Mouse (Mus musculus) Patski (cell line): Measurements from ENCODE around the gene Hist1h2ai. TPM values are rescaled to one million over a fixed set of nuclear protein-coding genes. Genes with fewer than 3 reads are reported as not detected.
"Not testable (repeated sequence)": the region's sequence is repeated elsewhere in the genome, so short reads cannot be mapped to it uniquely, and the experiment has no call there.

Experiments
- ATAC-seq: fragments of 100-300 bp; one replicate; pipeline ENCODE4 v1.8.0; 2021
- CTCF ChIA-PET: fragments of 350-600 bp; sonication (Branson Sonifier 250); formaldehyde crosslinking; loops from one replicate; lab custom pipeline; 2022; ENCODE audit warnings: inconsistent platforms; lab: Charles Lee
- POLR2A ChIA-PET: fragments of 350-600 bp; sonication (Branson Sonifier 250); formaldehyde crosslinking; loops from one replicate; lab custom pipeline; 2022; ENCODE audit warnings: antibody characterized with exemption, inconsistent platforms; lab: Charles Lee
- DNase-seq: peaks from one replicate; pipeline ENCODE4 v3.0.0-alpha.2; 2011; ENCODE audit warnings: low read depth, low spot score
- H3K27me3 ChIP-seq: fragments of 371-371 bp; one replicate; pipeline ENCODE4 v1.5.1; 2021
- CTCF ChIP-seq: fragments of 100-300 bp; IDR thresholded peaks from one replicate; pipeline ENCODE4 v1.5.1; 2021
- in situ Hi-C: fragments of 300-500 bp; cut with MboI; formaldehyde crosslinking; loops from 3 replicates; pipeline ENCODE4 v1.11.1; 2018; ENCODE audit warnings: low pct_unique_long_range_greater_than_20kb, mixed read lengths
- polyA plus RNA-seq: library from polyadenylated mRNA; unstranded; gene quantifications from one replicate; pipeline ENCODE4 v1.2.3, GENCODE M21; 2021

The Hist1h2ai gene
- polyA plus RNA-seq, 1 experiment from 2014 or later: not detected

DNA sequence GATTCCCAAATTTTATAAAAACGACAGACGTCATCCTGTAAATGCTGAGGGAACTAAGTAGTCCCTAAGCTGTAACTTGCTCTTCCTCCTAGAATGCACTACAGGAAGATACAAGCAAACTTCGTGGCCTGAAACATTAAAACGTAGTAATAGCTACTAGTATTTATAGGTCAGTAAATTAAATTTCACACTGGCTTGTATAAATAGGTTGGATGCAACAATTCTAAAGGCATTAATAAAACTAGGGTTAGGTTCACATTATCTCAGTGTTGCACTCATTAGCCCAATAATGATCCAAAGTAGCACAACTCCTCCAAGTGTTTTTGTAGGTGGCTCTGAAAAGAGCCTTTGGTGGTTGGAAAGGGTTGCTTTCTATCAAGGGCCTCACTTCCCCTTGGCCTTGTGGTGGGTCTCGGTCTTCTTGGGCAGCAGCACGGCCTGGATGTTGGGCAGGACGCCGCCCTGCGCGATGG, 36.9 kb downstream of the Hist1h2ai start:
- no peak for TF ChIP-seq CTCF
- H3K27me3 ChIP-seq: no peaks in the 10 kb centered on the region
- POLR2A ChIA-PET: interaction anchor here (0.6 to 2.2 kb wide), 3 partner anchors 18 to 31 kb away, joined by 4 to 8 read pairs (median 4); partner anchors contain the start of gene Hist1h1b
- no peak for DNase-seq
- CTCF ChIA-PET: interaction anchor here (1.5 kb wide), 1 partner anchor 33 kb away, joined by 5 read pairs; no protein-coding TSS in a partner anchor
- in situ Hi-C loops: no loop called here
- ATAC-seq: no peak

DNA sequence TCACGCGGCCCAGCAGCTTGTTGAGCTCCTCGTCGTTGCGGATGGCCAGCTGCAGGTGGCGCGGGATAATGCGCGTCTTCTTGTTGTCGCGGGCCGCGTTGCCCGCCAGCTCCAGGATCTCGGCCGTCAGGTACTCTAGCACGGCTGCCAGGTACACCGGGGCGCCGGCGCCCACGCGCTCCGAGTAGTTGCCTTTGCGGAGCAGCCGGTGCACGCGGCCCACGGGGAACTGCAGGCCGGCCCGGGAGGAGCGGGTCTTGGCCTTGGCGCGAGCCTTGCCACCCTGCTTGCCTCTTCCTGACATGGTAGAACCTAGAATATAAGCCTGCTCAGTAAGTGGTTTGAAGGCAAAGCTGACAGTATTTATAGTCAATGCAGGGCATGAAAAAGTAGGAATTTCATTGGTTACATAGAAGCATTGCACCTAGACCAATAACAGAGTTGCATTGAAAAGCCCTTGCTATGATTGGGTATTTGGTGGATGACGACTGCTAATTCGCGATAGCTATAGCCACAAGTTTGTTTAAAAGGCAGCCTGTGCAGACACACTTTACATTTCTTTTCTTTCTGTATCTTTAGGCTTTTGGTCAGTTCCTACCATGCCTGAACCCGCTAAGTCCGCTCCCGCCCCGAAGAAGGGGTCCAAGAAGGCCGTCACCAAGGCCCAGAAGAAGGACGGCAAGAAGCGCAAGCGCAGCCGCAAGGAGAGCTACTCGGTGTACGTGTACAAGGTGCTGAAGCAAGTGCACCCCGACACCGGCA, 37.5 kb downstream of the Hist1h2ai start, which contains the start of the genes Hist1h2ak and Hist1h2bn:
TSS of gene Hist1h2ak (minus strand) at position 304 of the 762 bp plus-strand sequence.
TSS of gene Hist1h2bn (plus strand) at position 600 of the 762 bp plus-strand sequence.
- peak; percentile 19 for TF ChIP-seq CTCF
- in situ Hi-C loops, H3K27me3 ChIP-seq, CTCF ChIA-PET: not testable (repeated sequence)
- peak; percentile 87 for DNase-seq
- peak; percentile 97 for ATAC-seq
- POLR2A ChIA-PET: interaction anchor here (0.6 to 2.2 kb wide), 3 partner anchors 17 to 31 kb away, joined by 4 to 8 read pairs (median 4); partner anchors contain the start of gene Hist1h1b

DNA sequence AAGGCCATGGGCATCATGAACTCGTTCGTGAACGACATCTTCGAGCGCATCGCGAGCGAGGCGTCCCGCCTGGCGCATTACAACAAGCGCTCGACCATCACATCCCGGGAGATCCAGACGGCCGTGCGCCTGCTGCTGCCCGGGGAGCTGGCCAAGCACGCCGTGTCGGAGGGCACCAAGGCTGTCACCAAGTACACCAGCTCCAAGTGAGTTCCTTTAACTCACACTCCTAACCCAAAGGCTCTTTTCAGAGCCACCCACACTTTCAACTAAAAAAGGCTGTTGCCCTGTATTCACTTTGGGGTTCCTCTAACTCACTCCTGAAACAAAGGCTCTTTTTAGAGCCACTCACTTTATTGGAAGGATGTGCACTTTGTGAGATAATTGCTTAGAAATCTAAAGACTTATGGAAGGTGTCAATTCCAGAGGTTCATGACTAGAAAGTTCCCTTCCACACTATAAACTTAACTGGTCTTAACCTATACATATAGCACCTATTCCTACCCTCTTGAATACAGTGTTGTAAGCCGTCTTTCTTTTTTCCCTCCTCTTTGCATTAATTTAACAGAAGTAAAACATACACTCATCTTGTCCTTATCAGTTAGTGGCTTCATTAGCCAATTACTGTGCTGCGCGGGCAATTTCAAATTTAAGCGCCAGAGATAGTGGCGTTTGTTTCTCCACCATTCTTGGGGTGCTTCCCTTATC, 38.2 kb downstream of the Hist1h2ai start:
- in situ Hi-C loops, H3K27me3 ChIP-seq, DNase-seq, CTCF ChIA-PET: not testable (repeated sequence)
- POLR2A ChIA-PET: interaction anchor here (1.2 to 2.2 kb wide), 2 partner anchors 26 to 30 kb away, joined by 4 to 8 read pairs; partner anchors contain the start of gene Hist1h1b
- ATAC-seq: peak; percentile 3

DNA sequence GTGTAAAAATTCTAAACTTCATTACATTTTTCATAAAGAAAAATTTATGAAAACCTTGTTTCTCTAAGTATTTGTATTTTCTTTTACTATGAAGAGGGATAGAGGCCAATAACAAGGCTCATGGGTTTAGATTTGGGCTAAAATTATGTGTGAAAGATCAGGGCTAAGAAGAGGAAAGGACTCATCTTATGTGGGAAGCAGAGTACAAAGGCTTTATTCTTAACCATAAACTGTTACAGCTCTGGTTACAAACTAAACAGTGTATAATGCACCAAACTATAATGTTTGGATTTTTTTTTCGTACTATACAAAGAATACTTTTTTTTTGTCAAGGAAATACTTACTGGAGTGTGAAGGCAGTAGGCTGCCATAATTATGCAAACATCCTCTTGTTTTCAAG, 39.5 kb downstream of the Hist1h2ai start:
- POLR2A ChIA-PET: no interaction called here
- no peaks in the 10 kb centered on the region for H3K27me3 ChIP-seq
- in situ Hi-C loops: no loop called here
- no peak for TF ChIP-seq CTCF
- CTCF ChIA-PET: no interaction called here
- ATAC-seq: no peak
- DNase-seq: no peak

Other genes with a start within 250 kb of the Hist1h2ai start
- gene Nkapl, start 247.9 kb upstream of the Hist1h2ai start, polyA plus RNA-seq: 0.42 TPM
- 2.5 TPM for gene Zkscan4, start 237.5 kb upstream of the Hist1h2ai start, polyA plus RNA-seq
- not detected for gene Gm10065, start 237.0 kb upstream of the Hist1h2ai start, polyA plus RNA-seq
- 34.4 TPM for gene AK157302, start 221.2 kb upstream of the Hist1h2ai start, polyA plus RNA-seq
- gene Gm11273, start 215.0 kb upstream of the Hist1h2ai start, polyA plus RNA-seq: 416 TPM
- gene Zkscan8, start 185.3 kb upstream of the Hist1h2ai start, polyA plus RNA-seq: 12.5 TPM
- gene Olfr1366, start 173.6 kb upstream of the Hist1h2ai start, polyA plus RNA-seq: 0.01 TPM
- 0.09 TPM for gene Olfr1535, start 156.5 kb upstream of the Hist1h2ai start, polyA plus RNA-seq
- not detected for gene Olfr1364, start 134.7 kb upstream of the Hist1h2ai start, polyA plus RNA-seq
- gene Olfr1362, start 102.4 kb upstream of the Hist1h2ai start, polyA plus RNA-seq: not detected
- not detected for gene Olfr11, start 73.9 kb upstream of the Hist1h2ai start, polyA plus RNA-seq
- not detected for gene Olfr1361, start 53.0 kb upstream of the Hist1h2ai start, polyA plus RNA-seq
- gene Olfr1360, start 39.0 kb upstream of the Hist1h2ai start, polyA plus RNA-seq: not detected
- gene Olfr1359, start 18.3 kb upstream of the Hist1h2ai start, polyA plus RNA-seq: not detected
- gene Hist1h2bl, start 279 bp upstream of the Hist1h2ai start, polyA plus RNA-seq: 1.1 TPM
- gene Hist1h3h, start 1.2 kb downstream of the Hist1h2ai start, polyA plus RNA-seq: 4.9 TPM
- gene Hist1h2bm, start 5.6 kb downstream of the Hist1h2ai start, polyA plus RNA-seq: not detected
- gene Hist1h4j, start 18.6 kb downstream of the Hist1h2ai start, polyA plus RNA-seq: 1.2 TPM
- gene Hist1h4k, start 34.1 kb downstream of the Hist1h2ai start, polyA plus RNA-seq: 6.5 TPM
- not detected for gene Hist1h2ak, start 37.4 kb downstream of the Hist1h2ai start, polyA plus RNA-seq
- gene Hist1h2bn, start 37.7 kb downstream of the Hist1h2ai start, polyA plus RNA-seq: 4.9 TPM
- 1.4 TPM for gene Hist1h1b, start 64.2 kb downstream of the Hist1h2ai start, polyA plus RNA-seq
- gene Hist1h3i, start 66.9 kb downstream of the Hist1h2ai start, polyA plus RNA-seq: 1.6 TPM
- gene Hist1h2an, start 70.8 kb downstream of the Hist1h2ai start, polyA plus RNA-seq: 4.5 TPM
- 0.45 TPM for gene Hist1h2bp, start 71.0 kb downstream of the Hist1h2ai start, polyA plus RNA-seq
- 35.6 TPM for gene Hist1h2bq, start 93.8 kb downstream of the Hist1h2ai start, polyA plus RNA-seq
- not detected for gene Hist1h2ao, start 94.0 kb downstream of the Hist1h2ai start, polyA plus RNA-seq
- gene Hist1h4m, start 95.3 kb downstream of the Hist1h2ai start, polyA plus RNA-seq: 1.0 TPM
- not detected for gene Hist1h4n, start 115.8 kb downstream of the Hist1h2ai start, polyA plus RNA-seq
- gene Hist1h2ap, start 117.1 kb downstream of the Hist1h2ai start, polyA plus RNA-seq: 0.60 TPM
- 36.6 TPM for gene Hist1h2br, start 117.3 kb downstream of the Hist1h2ai start, polyA plus RNA-seq
- 7.7 TPM for gene Zfp184, start 228.7 kb downstream of the Hist1h2ai start, polyA plus RNA-seq